Mouse (Mus musculus) spleen, postnatal 10 days (tissue): ENCODE data around the gene Gm13697.

Experiments used
- DNase-seq, 2 experiments: peaks; one replicate each; pipeline ENCODE4 v3.0.0; 2021 to 2022; ENCODE audit warnings: low spot score in 2 of 2

The Gm13697 gene

GRCm38 (mm10) chr2:84032505-84032904 is 48.0 kb downstream of the Gm13697 start:
- no peak for DNase-seq

- no peak for DNase-seq
Observed at GRCm38 (mm10) chr2:84035997-84036396, 51.5 kb downstream of the Gm13697 start.
